Mouse (Mus musculus) adrenal gland, adult 10 weeks (tissue): ENCODE measurements around the gene Gja8. TPM values are rescaled to one million over a fixed set of nuclear protein-coding genes. Genes with fewer than 3 reads are reported as not detected.

ENCODE experiments used
- polyA plus RNA-seq: library from polyadenylated mRNA; stranded (reverse); fragments of 350-450 nt; fragmentation: Illumina TruSeq; extraction: RNeasy Lipid Tissue Mini Kit (QIAGEN cat#74804); gene quantifications from one replicate; pipeline ENCODE4 v1.2.3, GENCODE M21; 2014; ENCODE audit warnings: low read depth, low replicate concordance

Gene Gja8
- polyA plus RNA-seq, result not detected

DNA sequence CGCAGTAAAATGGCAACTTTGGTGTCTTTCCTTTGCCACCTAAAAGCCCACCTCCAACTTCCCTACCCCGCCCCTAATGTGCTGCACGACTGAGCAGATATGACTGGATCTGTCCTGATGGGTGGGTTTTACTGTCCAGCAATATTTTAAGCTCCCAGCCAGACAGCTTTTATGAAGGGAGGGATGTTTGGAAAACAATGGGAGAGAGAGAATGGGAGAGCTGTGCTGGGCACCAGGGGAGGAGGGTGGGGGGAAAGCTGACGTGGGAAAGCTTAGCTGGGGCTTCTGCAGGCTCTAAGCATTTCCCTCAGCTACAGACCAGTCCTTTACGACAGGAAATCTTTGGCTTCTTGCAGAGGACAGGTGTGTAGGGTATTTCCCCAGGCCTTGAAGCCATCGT lies at the start of gene Gja8:
Gene Gja8, minus strand, starts transcription at position 101 of the 400 bp plus-strand sequence.

DNA sequence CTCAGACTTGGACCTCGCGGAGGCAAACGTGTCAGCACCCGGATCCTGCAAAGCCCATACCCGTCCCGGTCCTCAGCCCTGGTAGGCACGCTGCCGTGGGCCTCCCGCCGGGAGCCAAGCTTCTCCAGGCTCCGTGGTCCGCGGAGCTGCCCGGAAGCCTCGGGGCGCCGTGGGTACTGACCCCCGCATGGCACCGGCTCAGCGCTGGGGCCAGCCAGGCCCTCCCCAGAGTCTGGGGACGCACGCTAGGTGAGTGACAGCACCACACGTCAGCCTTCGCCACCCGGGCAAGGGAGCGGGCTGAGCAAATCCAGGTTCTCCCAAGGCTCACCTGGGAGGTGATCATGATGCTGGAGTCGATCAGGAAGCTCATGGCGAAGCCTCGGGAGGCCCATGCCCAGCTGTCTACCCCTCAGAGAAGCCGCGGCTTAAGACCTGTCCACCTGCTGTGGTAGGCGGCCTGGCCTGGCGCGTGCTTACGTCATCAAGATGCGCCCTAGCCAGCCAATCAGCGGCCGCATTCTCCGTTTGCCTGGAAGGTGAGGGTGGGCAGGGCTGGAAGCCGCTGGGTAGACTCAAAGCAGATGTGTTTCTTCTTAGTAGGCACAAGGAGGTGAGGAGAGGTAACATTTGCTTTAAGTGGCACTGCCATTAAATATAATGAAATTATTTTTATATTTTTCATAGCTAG lies 20.8 kb downstream of the Gja8 start, which contains the start of gene Gpr89:
Gene Gpr89, minus strand, starts transcription at position 496 of the 691 bp plus-strand sequence.

DNA sequence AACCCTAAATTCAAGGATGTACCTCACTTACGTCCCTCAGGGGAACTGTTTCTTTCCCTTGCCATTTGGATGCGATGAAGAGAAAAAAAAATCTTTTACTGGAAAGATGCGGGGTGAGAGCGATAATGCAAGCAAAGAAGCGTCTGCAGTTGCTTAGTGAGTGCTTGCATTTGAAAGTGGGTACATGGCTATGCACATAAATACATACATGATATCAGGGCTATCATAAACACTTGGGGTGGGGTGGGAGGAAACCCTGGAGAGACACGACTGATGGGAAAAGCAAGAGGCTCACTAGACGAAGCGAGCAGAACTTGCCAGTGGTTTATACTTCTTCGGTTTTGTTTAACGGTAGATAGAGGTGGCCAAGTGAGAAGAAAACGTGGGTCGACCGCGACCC lies 21.4 kb downstream of the Gja8 start, which contains the start of gene Gja5:
Gene Gja5, plus strand, starts transcription at position 301 of the 400 bp plus-strand sequence.

Other genes with a start within 250 kb of the Gja8 start
- gene Pias3, start 229.6 kb downstream of the Gja8 start, polyA plus RNA-seq, result 3.3 TPM
- not detected for gene Nudt17, start 217.5 kb downstream of the Gja8 start, polyA plus RNA-seq
- gene Polr3c, start 198.4 kb downstream of the Gja8 start, polyA plus RNA-seq, result 22.0 TPM
- gene Rnf115, start 198.4 kb downstream of the Gja8 start, polyA plus RNA-seq, result 117 TPM
- not detected for gene Pdzk1, start 96.7 kb downstream of the Gja8 start, polyA plus RNA-seq
- gene Cd160, start 96.7 kb downstream of the Gja8 start, polyA plus RNA-seq, result 0.58 TPM
- 0.82 TPM for gene Gja5, start 21.3 kb downstream of the Gja8 start, polyA plus RNA-seq
- 19.5 TPM for gene Gpr89, start 20.7 kb downstream of the Gja8 start, polyA plus RNA-seq
- 15.5 TPM for gene Acp6, start 232.8 kb upstream of the Gja8 start, polyA plus RNA-seq